Mouse (Mus musculus): Measurements from ENCODE around the gene Galnt9.

DNA sequence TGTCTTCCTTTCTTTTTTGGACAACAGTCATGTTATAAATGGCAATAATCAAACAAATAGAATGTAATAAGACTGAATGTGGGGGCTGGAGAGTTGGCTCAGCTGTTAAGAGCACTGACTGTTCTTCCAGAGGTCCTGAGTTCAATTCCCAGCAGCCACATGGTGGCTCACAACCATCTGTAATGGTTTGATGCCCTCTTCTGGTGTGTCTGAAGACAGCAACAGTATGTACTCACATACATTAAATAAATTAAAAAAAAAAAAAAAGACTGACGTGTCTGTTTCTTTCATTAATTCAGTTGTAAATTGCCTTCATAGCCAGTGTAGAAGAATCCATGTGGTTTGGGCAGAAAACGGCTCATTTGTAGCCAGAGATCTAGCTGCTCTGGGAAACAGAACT is 80.2 kb downstream of the Galnt9 start:
- TF ChIP-seq USF1 (IDR thresholded peaks at IDR 0.05; ENCODE audit: low read depth) (no peak), E2F4 (IDR thresholded peaks at IDR 0.05; ENCODE audit: insufficient read depth) (no peak), POLR2A (IDR thresholded peaks at IDR 0.05; ENCODE audit: insufficient read length, low read depth) (no peak)

Measured in myocyte (in vitro differentiated cells).